Mouse (Mus musculus) left cerebral cortex, adult 8-10 months (tissue): ENCODE measurements around the gene Stx6. TPM values are rescaled to one million over a fixed set of nuclear protein-coding genes. Genes with fewer than 3 reads are reported as not detected.

Source experiments
- DNase-seq, 2 experiments: peaks; one replicate each; pipeline ENCODE4 v3.0.0; 2022; ENCODE audit warnings: low spot score in 2 of 2
- total RNA-seq, 4 experiments: library from RNA; stranded (reverse); gene quantifications; 2 replicates each; pipeline ENCODE4 v1.2.4; 2022

Stx6 gene
- total RNA-seq, 4 experiments from 2014 or later = 117 to 129 (median 119) TPM

- DNase-seq = no peak
These were observed 74.3 kb downstream of the Stx6 start for GRCm38 (mm10) chr1:155232786-155233185.

DNA sequence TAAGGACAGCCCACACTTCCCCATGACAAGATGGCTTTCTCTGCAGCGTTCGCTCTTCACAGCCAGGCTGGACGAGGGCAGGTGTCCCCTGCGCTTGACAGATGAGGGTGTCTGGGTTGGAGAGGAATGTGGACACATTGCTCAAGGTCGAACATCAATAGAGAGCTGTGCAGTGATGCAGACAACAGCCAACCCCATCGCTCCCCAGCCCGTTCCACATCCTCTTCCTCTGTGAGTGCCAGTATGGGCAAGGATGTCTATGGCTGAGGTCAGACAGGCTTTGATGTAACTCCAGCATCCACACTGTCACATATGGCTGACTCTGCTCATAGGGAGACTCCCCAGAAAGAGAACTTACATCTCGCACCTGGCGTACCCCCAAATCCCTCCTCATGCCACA is 74.9 kb downstream of the Stx6 start:
- no peak for DNase-seq

DNA sequence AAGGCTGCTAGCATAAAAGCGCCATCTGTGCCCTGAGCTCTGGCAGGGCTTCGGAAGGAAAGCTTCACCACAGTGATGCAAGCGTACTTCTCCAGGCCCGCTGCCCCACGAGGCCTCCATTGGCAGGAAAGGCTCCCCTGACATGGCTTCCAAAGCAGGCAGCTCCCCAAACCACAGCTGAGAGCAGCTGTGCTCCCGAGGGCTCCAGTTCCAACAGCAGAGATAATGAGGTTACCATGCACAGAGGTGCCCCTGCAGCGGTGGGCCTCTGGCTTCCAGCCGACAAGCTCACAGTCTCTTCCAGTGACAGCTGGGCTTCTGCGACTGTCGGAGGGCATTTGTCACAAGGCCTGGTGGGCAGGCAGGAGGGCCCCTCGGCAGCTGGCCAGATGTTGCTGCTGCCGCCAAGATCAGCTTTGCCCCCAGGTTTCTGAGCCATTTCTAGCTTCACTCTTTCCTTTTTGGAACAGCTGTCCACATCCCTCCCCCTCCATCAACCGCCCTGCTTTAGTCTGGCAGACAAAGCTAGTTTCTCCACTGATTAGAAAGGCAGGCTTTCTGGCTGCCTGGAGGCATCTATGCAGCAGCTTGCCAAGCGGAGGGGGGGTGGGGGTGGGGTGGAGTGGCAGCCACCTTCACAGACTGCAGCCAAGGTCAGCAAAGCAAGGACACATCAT is 75.6 kb downstream of the Stx6 start:
- peak in 1 of 2 experiments; percentile 81 for DNase-seq

DNA sequence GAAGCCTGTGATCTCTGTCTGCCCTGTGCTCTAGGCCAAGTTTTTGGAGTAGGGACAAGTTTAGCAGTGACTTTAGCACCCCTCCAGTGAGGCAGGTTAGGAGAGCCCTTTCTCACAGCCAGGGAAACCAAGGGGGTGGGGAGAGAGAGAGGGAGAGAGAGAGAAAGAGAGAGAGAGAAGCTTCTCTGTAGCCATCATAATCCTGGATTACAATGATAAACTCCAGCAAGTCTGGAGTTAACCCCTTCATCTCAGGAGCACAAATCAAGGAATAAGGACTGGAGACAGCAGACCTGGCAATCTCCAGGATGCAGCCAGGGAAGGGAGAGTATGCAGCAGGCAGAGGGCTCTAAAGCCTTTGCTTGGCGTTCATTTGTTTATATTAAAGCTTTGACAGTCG is 77.1 kb downstream of the Stx6 start:
- DNase-seq = no peak

GRCm38 (mm10) chr1:155236306-155237024 is 78.0 kb downstream of the Stx6 start:
- no peak for DNase-seq

DNA sequence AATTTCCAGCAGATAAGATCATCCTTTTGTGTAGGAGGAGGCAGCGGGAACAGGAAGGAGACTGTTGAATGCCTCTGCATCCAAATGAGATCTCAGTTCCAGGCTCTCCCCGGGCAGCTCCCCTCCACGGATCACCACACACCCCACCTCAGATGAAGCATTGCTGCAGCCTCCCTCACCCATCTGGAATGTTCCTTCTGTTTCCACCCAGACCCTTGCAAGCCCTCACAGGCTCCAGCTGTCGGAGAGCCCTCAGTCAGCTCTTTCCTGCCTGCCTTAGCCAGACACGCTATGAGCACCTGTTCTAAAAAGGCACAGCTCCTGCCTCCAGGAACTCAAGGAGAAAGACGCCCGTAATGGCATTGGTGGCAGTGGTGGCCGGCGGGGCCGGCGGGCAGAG is 78.9 kb downstream of the Stx6 start:
- DNase-seq = peak in 1 of 2 experiments; percentile 78

GRCm38 (mm10) chr1:155238126-155238525 is 79.6 kb downstream of the Stx6 start:
- DNase-seq = no peak

DNA sequence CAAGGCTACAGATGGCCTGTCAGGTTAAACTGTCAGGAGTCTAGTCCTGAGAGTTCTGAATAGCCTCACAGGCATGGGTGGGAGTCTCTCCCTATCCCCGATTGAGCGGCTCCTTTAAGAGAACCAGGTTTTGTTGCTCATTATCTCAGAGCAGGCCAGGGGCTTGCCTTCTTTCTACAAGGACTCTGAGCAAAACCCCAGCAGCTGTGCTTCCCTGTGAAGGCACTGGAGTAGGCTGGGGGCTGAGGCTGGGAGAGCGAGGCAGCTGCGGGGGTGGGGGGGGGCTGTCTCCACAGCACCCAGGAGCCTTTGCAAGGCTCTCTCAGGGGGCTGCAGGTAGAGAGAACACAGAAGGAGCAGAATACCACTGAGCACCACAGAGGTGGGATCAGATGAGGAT is 80.7 kb downstream of the Stx6 start:
- no peak for DNase-seq

- no peak for DNase-seq
These were observed 81.6 kb downstream of the Stx6 start for GRCm38 (mm10) chr1:155239962-155240717.

GRCm38 (mm10) chr1:155241701-155242487 is 83.4 kb downstream of the Stx6 start:
- no peak for DNase-seq

DNA sequence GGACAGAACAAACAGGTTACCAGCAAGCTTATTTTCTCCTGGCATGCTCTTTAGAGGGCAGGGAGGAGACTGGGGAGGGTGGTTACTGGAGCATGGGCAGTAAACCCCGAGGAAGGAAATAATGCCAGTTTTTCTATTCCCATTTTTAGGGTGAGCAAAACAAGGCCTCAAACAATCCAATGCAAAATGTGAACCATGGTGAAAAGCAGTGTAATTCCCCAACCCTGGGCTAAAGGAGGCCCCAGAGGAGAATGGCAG is 83.9 kb downstream of the Stx6 start:
- no peak for DNase-seq

DNA sequence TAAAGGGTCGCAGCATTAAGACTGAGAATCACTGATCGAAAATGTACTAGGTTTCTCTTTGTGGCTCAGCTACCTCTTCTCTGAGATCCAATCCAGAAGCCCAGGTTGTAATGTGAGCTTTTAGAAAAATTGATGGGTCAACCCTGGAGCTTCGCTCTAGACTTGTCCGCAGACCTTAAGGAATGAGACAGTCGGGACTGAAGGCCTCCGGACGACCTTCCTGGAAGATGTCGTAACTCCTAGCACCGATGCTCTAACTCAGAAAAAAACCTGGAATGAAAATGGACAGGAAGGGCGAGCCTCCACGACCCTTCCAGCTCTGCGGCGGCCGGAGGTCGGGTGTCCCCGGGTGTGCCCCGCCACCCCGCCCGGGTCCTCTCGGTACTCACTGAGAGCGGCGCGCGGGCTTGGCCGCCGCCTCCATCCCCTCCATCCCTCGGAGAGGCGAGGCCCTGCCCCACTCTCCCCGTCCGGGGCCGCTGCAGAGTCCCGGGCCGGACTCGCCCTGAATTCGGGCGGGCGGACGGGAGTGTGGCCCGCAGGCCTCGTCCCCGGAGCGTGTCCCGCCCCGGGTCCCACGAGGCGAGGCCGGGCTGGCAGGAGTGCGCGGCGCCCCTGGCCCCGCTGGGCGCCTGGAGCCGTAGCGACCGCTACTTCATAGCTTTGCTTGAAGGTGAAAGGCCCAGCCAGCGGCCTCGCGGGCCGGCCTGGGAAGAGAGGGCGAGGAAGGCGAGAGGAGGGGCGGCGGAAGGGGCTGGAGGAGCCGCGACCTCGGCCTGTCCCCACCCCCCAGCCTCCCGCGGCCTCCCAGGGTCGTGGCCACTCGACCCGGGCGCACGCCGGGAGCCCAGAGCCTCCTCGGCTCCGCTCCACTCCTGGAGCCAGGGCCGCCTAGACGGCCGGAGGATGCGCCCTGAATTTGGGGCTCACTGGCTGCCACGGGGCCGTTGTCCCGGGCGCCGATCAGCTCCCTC is 85.6 kb downstream of the Stx6 start, which contains the start of gene BC034090:
BC034090 (minus strand) TSS at position 648 of the 974 bp plus-strand sequence.
- no peak for DNase-seq

DNA sequence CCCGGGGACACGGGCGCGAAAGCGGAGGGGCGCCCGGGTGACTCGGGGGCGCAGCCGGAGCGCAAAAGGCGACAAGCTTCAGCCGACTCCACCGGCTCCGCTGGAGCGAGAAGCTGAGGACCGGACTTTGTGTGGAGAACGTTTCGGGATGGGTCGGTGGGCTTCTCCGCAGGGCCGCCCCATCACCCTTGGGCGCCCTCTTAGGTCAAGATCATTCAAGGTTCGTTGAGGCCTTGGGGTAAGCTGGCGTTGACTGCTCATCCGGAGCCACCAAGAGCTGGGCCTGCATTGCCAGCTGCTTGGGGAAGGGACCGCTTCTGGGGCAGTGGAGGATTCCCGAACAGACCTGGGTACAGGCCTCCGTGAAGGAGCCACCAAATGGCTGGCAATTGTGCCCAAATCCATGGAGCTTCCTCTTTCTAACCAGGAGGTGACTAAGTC is 86.3 kb downstream of the Stx6 start:
- DNase-seq = no peak

DNA sequence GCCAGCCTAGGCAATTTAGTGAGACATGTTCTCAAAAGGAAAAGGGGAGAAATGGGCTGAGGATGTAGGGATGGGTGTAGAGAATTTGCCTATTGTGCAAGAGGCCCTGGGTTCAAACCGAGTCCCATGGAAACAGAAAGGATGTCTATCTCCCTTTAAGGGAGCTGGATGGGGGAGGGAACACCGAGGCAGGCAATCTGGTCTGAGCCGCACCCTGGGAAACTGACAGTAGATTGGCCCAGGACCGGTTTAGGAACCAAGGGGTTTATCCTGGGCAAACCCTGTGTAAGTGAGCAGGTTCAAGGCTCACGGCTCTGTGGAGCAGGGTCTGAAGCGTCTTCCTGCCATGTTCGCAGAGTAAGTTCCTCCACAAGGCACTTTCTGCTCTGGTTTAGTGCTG is 87.0 kb downstream of the Stx6 start:
- no peak for DNase-seq

- no peak for DNase-seq
These were observed 88.9 kb downstream of the Stx6 start for GRCm38 (mm10) chr1:155247441-155247840.

GRCm38 (mm10) chr1:155248041-155248440 is 89.5 kb downstream of the Stx6 start:
- DNase-seq = no peak

DNA sequence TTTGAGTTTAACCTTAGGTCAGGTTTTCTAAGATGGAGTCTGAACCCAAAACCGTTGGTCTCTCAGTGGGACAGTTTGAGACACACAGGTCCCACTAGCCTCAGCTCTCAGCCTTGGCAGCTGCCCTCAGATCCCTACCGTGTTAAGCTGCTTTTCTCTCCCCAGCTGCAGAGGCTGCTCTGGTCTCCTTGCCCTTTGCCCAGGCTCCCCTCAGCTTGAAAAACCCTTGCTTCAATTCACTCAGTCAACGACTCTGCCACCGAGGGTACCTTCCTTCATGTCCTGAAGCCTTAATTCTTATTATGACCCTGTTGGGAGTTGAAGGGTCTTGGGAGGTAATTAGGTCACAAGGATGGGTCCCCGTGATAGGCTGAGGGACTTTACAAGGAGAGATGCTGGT is 91.4 kb downstream of the Stx6 start:
- no peak for DNase-seq

GRCm38 (mm10) chr1:155250531-155251135 is 92.1 kb downstream of the Stx6 start:
- no peak for DNase-seq

GRCm38 (mm10) chr1:155251596-155251995 is 93.1 kb downstream of the Stx6 start:
- DNase-seq = no peak

DNA sequence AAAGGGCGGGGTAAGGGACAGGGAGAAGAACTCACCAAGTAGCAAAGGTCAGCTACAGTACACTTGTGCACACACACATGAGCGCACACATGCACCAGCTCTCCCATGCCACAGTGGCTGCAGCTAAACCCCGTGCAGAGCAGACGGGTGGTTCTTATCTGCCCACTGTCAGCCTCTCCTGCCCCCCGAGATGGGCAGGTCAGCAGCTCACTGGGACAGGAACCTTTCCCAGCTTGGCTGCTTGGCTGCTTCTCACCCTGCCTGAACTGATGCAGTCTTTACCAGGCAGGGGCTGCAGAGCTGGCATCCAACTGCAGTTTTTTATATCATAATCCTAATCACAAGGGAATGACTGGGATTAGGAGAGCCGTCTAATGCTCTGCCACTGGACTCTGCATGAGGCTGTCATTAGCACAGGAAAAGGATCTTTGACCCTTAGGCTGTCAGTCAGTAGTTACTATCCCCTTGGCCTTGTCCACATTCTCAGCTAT is 94.2 kb downstream of the Stx6 start:
- no peak for DNase-seq
